Mouse (Mus musculus): ENCODE data around the gene Ifna13. TPM values are rescaled to one million over a fixed set of nuclear protein-coding genes. Genes with fewer than 3 reads are reported as not detected.

The Ifna13 gene
- polyA plus RNA-seq (2016; fragmentation: Nextera tagmentation; extraction: Ambion mirVana): not detected in 2 replicates

GRCm38 (mm10) chr4:88644359-88644758 lies at the start of gene Ifna13:
Gene Ifna13 (minus strand): TSS chr4:88644459.
- no peaks in the 10 kb centered on the region for H3K9me3 ChIP-seq (replicated peaks)
- no peaks in the 10 kb centered on the region for H3K36me3 ChIP-seq
- no peaks in the 10 kb centered on the region; the same call in 1 of the 2 replicates for H3K4me1 ChIP-seq
- no peaks in the 10 kb centered on the region for H3K27me3 ChIP-seq (ENCODE audit: low read depth, poor library complexity, severe bottlenecking)
- no peak within 1 kb of the TSS for H3K27ac ChIP-seq (replicated peaks)
- H3K4me3 ChIP-seq: no peak within 1 kb of the TSS
- no peak for DNase-seq (ENCODE audit: low spot score)
- WGBS: 64% methylated on average over 2 of the region's 2 CpGs

- Histone ChIP-seq H3K4me3 (no peak overlapping the region), H3K36me3 (no peaks in the 10 kb centered on the region), H3K9me3 (replicated peaks) (no peaks in the 10 kb centered on the region), H3K4me1 (no peaks in the 10 kb centered on the region), H3K27me3 (ENCODE audit: low read depth, poor library complexity, severe bottlenecking) (no peaks in the 10 kb centered on the region), H3K27ac (replicated peaks) (no peak overlapping the region)
- no peak for DNase-seq (ENCODE audit: low spot score)
- WGBS: 92% methylated on average over 2 of the region's 2 CpGs
Measured at GRCm38 (mm10) chr4:88693392-88693791, 49.1 kb upstream of the Ifna13 start.

- H3K4me1 ChIP-seq: no peaks in the 10 kb centered on the region
- 90% methylated on average over 1 of the region's 1 CpGs for WGBS
- no peaks in the 10 kb centered on the region for H3K27me3 ChIP-seq (ENCODE audit: low read depth, poor library complexity, severe bottlenecking)
- H3K36me3 ChIP-seq: no peaks in the 10 kb centered on the region
- no peak overlapping the region for H3K4me3 ChIP-seq
- DNase-seq (ENCODE audit: low spot score): no peak
- H3K9me3 ChIP-seq (replicated peaks): no peaks in the 10 kb centered on the region
- no peak overlapping the region for H3K27ac ChIP-seq (replicated peaks)
Measured at GRCm38 (mm10) chr4:88692537-88692936, 48.3 kb upstream of the Ifna13 start.

DNA sequence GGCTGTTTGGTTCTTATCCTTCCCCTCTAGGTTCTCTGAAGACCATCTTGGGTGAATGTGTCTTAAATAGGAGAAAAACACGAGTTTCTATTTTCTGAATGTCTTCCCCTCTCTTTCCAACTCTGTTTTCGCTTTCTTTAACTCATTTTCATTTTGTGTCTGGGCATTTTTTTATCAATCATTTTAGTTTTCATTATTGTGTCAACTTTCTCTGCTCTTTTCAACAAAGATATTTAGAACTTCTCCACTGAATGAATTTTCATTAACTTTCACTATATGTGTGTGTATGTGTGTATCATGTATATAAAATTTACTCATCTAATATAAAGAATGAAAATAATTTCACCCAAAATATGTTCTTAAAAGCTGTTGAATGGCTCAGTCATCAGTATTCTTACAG lies 47.0 kb upstream of the Ifna13 start, which contains the start of gene Ifnab:
Gene Ifnab (minus strand): TSS at position 101 of the 400 bp plus-strand sequence.
- Histone ChIP-seq H3K9me3 (replicated peaks) (no peaks in the 10 kb centered on the region), H3K4me1 (no peaks in the 10 kb centered on the region), H3K27ac (replicated peaks) (no peak within 1 kb of the TSS), H3K36me3 (no peaks in the 10 kb centered on the region), H3K27me3 (ENCODE audit: low read depth, poor library complexity, severe bottlenecking) (no peaks in the 10 kb centered on the region), H3K4me3 (no peak within 1 kb of the TSS)
- WGBS: 68% methylated on average over 2 of the region's 2 CpGs
- no peak for DNase-seq (ENCODE audit: low spot score)

- H3K27me3 ChIP-seq (ENCODE audit: low read depth, poor library complexity, severe bottlenecking): no peaks in the 10 kb centered on the region
- no peak within 1 kb of the TSS for H3K27ac ChIP-seq (replicated peaks)
- 89% methylated on average over 1 of the region's 1 CpGs for WGBS
- no peaks in the 10 kb centered on the region for H3K36me3 ChIP-seq
- DNase-seq (ENCODE audit: low spot score): no peak
- no peaks in the 10 kb centered on the region for H3K9me3 ChIP-seq (replicated peaks)
- no peaks in the 10 kb centered on the region for H3K4me1 ChIP-seq
- no peak within 1 kb of the TSS for H3K4me3 ChIP-seq
Measured at GRCm38 (mm10) chr4:88683812-88684211, 39.6 kb upstream of the Ifna13 start, which contains the start of gene Ifna2. Gene Ifna2 (minus strand): TSS chr4:88683912.

DNA sequence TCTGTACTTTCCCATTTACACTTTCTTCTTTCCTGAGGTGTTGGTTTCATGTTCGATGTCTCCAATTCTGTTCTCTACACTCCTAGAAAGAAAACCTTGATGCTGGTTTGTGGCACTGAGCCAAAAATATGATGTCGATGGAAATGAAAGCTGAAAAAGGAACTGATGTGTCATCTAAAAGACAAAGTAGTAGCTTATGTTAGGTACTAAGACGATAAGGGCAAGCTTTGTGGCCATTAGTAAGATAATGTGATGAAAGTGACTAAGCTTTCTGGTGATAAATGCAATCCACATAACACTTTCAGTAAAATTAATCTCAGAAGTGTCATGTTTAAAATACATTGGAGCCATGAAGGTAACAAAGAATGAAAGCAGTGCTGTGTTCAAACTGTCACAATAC lies 37.1 kb upstream of the Ifna13 start:
- Histone ChIP-seq H3K27me3 (ENCODE audit: low read depth, poor library complexity, severe bottlenecking) (no peaks in the 10 kb centered on the region), H3K4me1 (no peaks in the 10 kb centered on the region), H3K27ac (replicated peaks) (no peak overlapping the region), H3K9me3 (replicated peaks) (no peaks in the 10 kb centered on the region), H3K36me3 (no peaks in the 10 kb centered on the region), H3K4me3 (no peak overlapping the region)
- no peak for DNase-seq (ENCODE audit: low spot score)
- WGBS: 82% methylated on average over 3 of the region's 3 CpGs

DNA sequence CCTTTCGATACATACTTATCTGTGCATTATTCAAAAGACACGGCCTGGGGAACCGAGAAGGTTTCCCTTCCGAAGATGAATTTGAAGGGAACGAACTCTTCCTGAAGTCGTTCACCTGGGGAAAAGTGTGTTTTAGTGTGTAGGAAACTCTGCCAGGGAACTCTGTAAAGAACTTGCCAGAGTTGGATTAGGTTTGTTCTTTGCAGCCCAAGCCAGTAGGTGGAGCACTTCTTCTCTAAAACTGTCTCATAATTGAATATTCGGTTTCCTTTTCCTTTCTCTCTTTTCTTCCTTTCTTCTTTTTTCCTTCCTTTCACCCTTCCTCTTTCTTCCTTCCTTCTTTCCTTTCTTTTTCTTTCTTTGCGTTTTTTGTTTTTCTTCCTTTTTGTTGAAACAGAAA lies 36.1 kb upstream of the Ifna13 start:
- WGBS: 54% methylated on average over 8 of the region's 8 CpGs
- Histone ChIP-seq H3K4me3 (no peak overlapping the region), H3K27ac (replicated peaks) (no peak overlapping the region), H3K36me3 (no peaks in the 10 kb centered on the region), H3K9me3 (replicated peaks) (no peaks in the 10 kb centered on the region), H3K4me1 (no peaks in the 10 kb centered on the region), H3K27me3 (ENCODE audit: low read depth, poor library complexity, severe bottlenecking) (no peaks in the 10 kb centered on the region)
- no peak for DNase-seq (ENCODE audit: low spot score)

GRCm38 (mm10) chr4:88676824-88677223 lies 32.6 kb upstream of the Ifna13 start, which contains the start of gene Ifna16:
Gene Ifna16 (minus strand): TSS chr4:88676924.
- Histone ChIP-seq H3K27ac (replicated peaks) (no peak within 1 kb of the TSS), H3K27me3 (ENCODE audit: low read depth, poor library complexity, severe bottlenecking) (no peaks in the 10 kb centered on the region), H3K4me1 (no peaks in the 10 kb centered on the region), H3K36me3 (no peaks in the 10 kb centered on the region), H3K4me3 (no peak within 1 kb of the TSS), H3K9me3 (replicated peaks) (no peaks in the 10 kb centered on the region)
- no peak for DNase-seq (ENCODE audit: low spot score)
- WGBS: 81% methylated on average over 1 of the region's 1 CpGs

GRCm38 (mm10) chr4:88655461-88655860 lies 11.2 kb upstream of the Ifna13 start:
- no peaks in the 10 kb centered on the region for H3K9me3 ChIP-seq (replicated peaks)
- H3K4me3 ChIP-seq: no peak overlapping the region
- H3K27ac ChIP-seq (replicated peaks): no peak overlapping the region
- WGBS: 59% methylated on average over 1 of the region's 1 CpGs
- H3K27me3 ChIP-seq (ENCODE audit: low read depth, poor library complexity, severe bottlenecking): no peaks in the 10 kb centered on the region
- no peaks in the 10 kb centered on the region for H3K36me3 ChIP-seq
- DNase-seq (ENCODE audit: low spot score): no peak
- H3K4me1 ChIP-seq: no peaks in the 10 kb centered on the region

DNA sequence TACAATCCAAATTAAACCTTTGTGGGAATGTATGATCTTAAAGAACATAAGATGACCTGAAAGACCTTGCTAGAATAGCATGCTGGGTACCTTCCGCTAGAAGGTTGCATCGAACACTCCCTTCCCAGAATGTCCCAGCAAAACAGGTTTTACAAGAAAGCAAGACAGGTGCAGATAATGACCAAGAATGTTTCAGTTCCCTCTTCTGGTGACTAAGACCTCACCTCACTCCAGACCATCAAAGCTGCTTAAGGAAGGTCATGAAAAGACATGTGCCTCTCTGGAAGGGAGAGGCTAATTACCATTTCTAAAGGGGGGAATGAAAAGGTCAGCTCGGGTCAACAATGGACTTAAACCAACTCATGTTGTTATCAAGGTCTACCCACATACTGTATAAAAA lies 9.4 kb upstream of the Ifna13 start:
- Histone ChIP-seq H3K36me3 (no peaks in the 10 kb centered on the region), H3K27me3 (ENCODE audit: low read depth, poor library complexity, severe bottlenecking) (no peaks in the 10 kb centered on the region), H3K27ac (replicated peaks) (no peak overlapping the region), H3K4me3 (no peak overlapping the region), H3K4me1 (no peaks in the 10 kb centered on the region), H3K9me3 (replicated peaks) (no peaks in the 10 kb centered on the region)
- WGBS: 67% methylated on average over 3 of the region's 3 CpGs
- no peak for DNase-seq (ENCODE audit: low spot score)

DNA sequence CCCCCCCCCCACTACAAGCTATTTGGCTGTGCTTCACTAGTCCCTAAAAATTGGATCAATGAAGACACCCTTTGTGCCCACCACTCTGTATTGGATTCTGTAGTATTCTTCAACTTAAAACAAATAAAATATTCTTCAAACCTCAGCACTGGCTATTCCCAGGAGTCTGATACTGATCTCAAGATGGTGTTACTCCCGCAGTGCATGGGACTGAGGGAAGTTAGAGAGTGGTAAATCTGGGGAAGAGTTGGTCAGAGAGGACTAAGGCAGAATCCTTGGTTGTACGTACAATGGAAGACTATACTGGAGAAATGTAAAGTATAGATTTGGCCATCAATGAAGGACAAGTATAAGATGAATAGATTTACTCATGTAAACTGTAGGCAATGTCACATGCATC lies 1.7 kb downstream of the Ifna13 start:
- no peak for DNase-seq (ENCODE audit: low spot score)
- Histone ChIP-seq H3K4me3 (no peak overlapping the region), H3K27ac (replicated peaks) (no peak overlapping the region), H3K27me3 (ENCODE audit: low read depth, poor library complexity, severe bottlenecking) (no peaks in the 10 kb centered on the region), H3K4me1 (no peaks in the 10 kb centered on the region; the same call in 1 of the 2 replicates), H3K9me3 (replicated peaks) (no peaks in the 10 kb centered on the region), H3K36me3 (no peaks in the 10 kb centered on the region)
- WGBS: 46% methylated on average over 2 of the region's 2 CpGs

GRCm38 (mm10) chr4:88641077-88641831 lies 3.0 kb downstream of the Ifna13 start:
- Histone ChIP-seq H3K4me1 (no peaks in the 10 kb centered on the region; the same call in 1 of the 2 replicates), H3K36me3 (no peaks in the 10 kb centered on the region), H3K9me3 (replicated peaks) (no peaks in the 10 kb centered on the region), H3K27me3 (ENCODE audit: low read depth, poor library complexity, severe bottlenecking) (no peaks in the 10 kb centered on the region), H3K27ac (replicated peaks) (no peak overlapping the region), H3K4me3 (peak overlapping the region; percentile 35)
- WGBS: 21% methylated on average over 11 of the region's 11 CpGs
- DNase-seq (ENCODE audit: low spot score): peak; percentile 90

GRCm38 (mm10) chr4:88640704-88641076 lies 3.6 kb downstream of the Ifna13 start:
- DNase-seq (ENCODE audit: low spot score): no peak
- WGBS: 76% methylated on average over 8 of the region's 8 CpGs
- Histone ChIP-seq H3K4me1 (no peaks in the 10 kb centered on the region; the same call in 1 of the 2 replicates), H3K27me3 (ENCODE audit: low read depth, poor library complexity, severe bottlenecking) (no peaks in the 10 kb centered on the region), H3K27ac (replicated peaks) (0 out of 2 replicates have a peak overlapping the region, but pooled peaks have one; percentile 17), H3K9me3 (replicated peaks) (no peaks in the 10 kb centered on the region), H3K4me3 (peak overlapping the region; percentile 35), H3K36me3 (no peaks in the 10 kb centered on the region)
